Mouse (Mus musculus) olfactory bulb, adult 2 months (tissue): ENCODE results near the gene Urb1.

Source experiments
- CTCF ChIP-seq: fragments of 200-500 bp; IDR thresholded peaks from 2 replicates; pipeline ENCODE4 v1.5.1; 2012; ENCODE audit warnings: low read depth, mild to moderate bottlenecking, low read length, moderate library complexity; ENCODE audit not compliant: insufficient read depth
- POLR2A ChIP-seq: fragments of 200-500 bp; IDR thresholded peaks from 2 replicates; pipeline ENCODE4 v1.6.1; 2012; ENCODE audit warnings: mild to moderate bottlenecking, low read depth, low read length, moderate library complexity; ENCODE audit not compliant: insufficient read depth

GRCm38 (mm10) chr16:90738092-90738956 is 71.9 kb downstream of the Urb1 start, which contains the start of gene Mrap:
- no peak for TF ChIP-seq CTCF
- TF ChIP-seq POLR2A, result no peak
